Mouse (Mus musculus) adrenal gland, adult 8-10 months (tissue): ENCODE measurements around the gene Nkx2-3. TPM values are rescaled to one million over a fixed set of nuclear protein-coding genes. Genes with fewer than 3 reads are reported as not detected.

Source experiments
- microRNA-seq, 2 experiments: library from miRNA; unstranded; fragments of <30 nt; microRNA quantifications; one replicate each; pipeline ENCODE4 v1.2.0; 2022
- total RNA-seq, 4 experiments: library from RNA; stranded (reverse); gene quantifications; 2 replicates each; pipeline ENCODE4 v1.2.4; 2022

The Nkx2-3 gene
- total RNA-seq, 4 experiments from 2014 or later = not detected

Small RNA genes lying within 50 kb of the gene (microRNA-seq; reads per million reads assigned to microRNA genes)
- gene Gm22646 = 0 reads per million in 2 experiments

Other genes with a start within 250 kb of the Nkx2-3 start
- gene Hpse2, start 224.0 kb upstream of the Nkx2-3 start, total RNA-seq = not detected
- gene Cnnm1, start 171.9 kb upstream of the Nkx2-3 start, total RNA-seq = under 1 TPM; 0.45 to 0.65 (median 0.60) TPM
- 100 to 1,000 TPM; 106 to 317 (median 154) TPM for gene Got1, start 87.7 kb upstream of the Nkx2-3 start, total RNA-seq
- 100 to 1,000 TPM in 1 of 4 experiments, 10 to 100 TPM in 3; 78.4 to 112 (median 83.7) TPM for gene Slc25a28, start 62.6 kb downstream of the Nkx2-3 start, total RNA-seq
- gene Entpd7, start 77.3 kb downstream of the Nkx2-3 start, total RNA-seq = 10 to 100 TPM; 18.1 to 27.3 (median 23.6) TPM
- gene Cutc, start 140.7 kb downstream of the Nkx2-3 start, total RNA-seq = 10 to 100 TPM in 1 of 4 experiments, 1 to 10 TPM in 3; 9.3 to 12.4 (median 9.8) TPM
- 10 to 100 TPM; 36.5 to 56.6 (median 45.9) TPM for gene Cox15, start 140.7 kb downstream of the Nkx2-3 start, total RNA-seq
- 1 to 10 TPM in 1 of 4 experiments, under 1 TPM in 3; 0.03 to 1.1 (median 0.09) TPM for gene Abcc2, start 169.9 kb downstream of the Nkx2-3 start, total RNA-seq